Mouse (Mus musculus) stomach, postnatal 0 days (tissue): ENCODE results near the gene Cdh4. TPM values are rescaled to one million over a fixed set of nuclear protein-coding genes. Genes with fewer than 3 reads are reported as not detected.
A peak's percentile ranks its signal among the peaks of the same experiment; 100 is the strongest.

Source experiments
- ATAC-seq: fragments of 200-750 bp; cut with Nextera tagmentation; 2 replicates; pipeline ENCODE4 v1.8.0; 2017; ENCODE audit not compliant: low FRiP score, low TSS enrichment
- DNase-seq: peaks from one replicate; pipeline ENCODE4 v3.0.0-alpha.2; 2016; ENCODE audit warnings: low spot score
- H3K27ac ChIP-seq: fragments of 300-500 bp; sonication (generic); replicated peaks from 2 replicates; pipeline ENCODE4 v1.5.1; 2014; ENCODE audit warnings: mild to moderate bottlenecking, control low read depth
- H3K27me3 ChIP-seq: fragments of 300-500 bp; sonication (generic); 2 replicates; pipeline ENCODE4 v1.6.1; 2014; ENCODE audit warnings: low read length; ENCODE audit not compliant: control insufficient read depth, insufficient read depth
- H3K36me3 ChIP-seq: fragments of 300-500 bp; sonication (generic); 2 replicates; pipeline ENCODE4 v1.6.1; 2014; ENCODE audit warnings: low read length, mixed read lengths; ENCODE audit not compliant: control insufficient read depth, insufficient read depth
- H3K4me1 ChIP-seq: fragments of 300-500 bp; sonication (generic); replicated peaks from 2 replicates; pipeline ENCODE4 v1.6.1; 2014; ENCODE audit warnings: antibody characterized with exemption; ENCODE audit not compliant: control insufficient read depth, insufficient read depth
- H3K4me2 ChIP-seq: fragments of 300-500 bp; sonication (generic); replicated peaks from 2 replicates; pipeline ENCODE4 v1.6.1; 2014; ENCODE audit warnings: low read depth, mild to moderate bottlenecking, control low read depth, moderate library complexity
- H3K4me3 ChIP-seq: fragments of 300-500 bp; sonication (generic); 2 replicates; pipeline ENCODE4 v1.5.1; 2014; ENCODE audit warnings: low read depth, low read length, control low read depth
- H3K9ac ChIP-seq: fragments of 300-500 bp; sonication (generic); 2 replicates; pipeline ENCODE4 v1.6.1; 2014; ENCODE audit warnings: mild to moderate bottlenecking, low read length, control low read depth, mixed read lengths
- H3K9me3 ChIP-seq: fragments of 300-500 bp; sonication (generic); 2 replicates; pipeline ENCODE4 v1.6.1; 2016; ENCODE audit warnings: low read length; ENCODE audit not compliant: control insufficient read depth
- CTCF ChIP-seq: IDR thresholded peaks from 2 replicates; pipeline ENCODE4 v1.5.1; 2016; ENCODE audit warnings: antibody characterized with exemption, low read depth, mild to moderate bottlenecking, moderate library complexity
- EP300 ChIP-seq: optimal IDR thresholded peaks from 2 replicates; pipeline ENCODE3; 2016; ENCODE audit warnings: antibody characterized with exemption
- WGBS: fragments of 180-500 bp; shearing (Covaris S2); extraction: QIAGEN DNeasy Blood & Tissue Kit; methylation state at CpG from one replicate; pipeline ENCODE4 v1.1.7; 2014; 5-methylcytosine and 5-hydroxymethylcytosine counted together
- polyA plus RNA-seq: library from polyadenylated mRNA; unstranded; fragments of >200 nt; fragmentation: Nextera tagmentation; extraction: Ambion mirVana; gene quantifications from 2 replicates; pipeline ENCODE4 v1.2.1, GENCODE M21; 2015

Cdh4 gene
- polyA plus RNA-seq, 1 experiment from 2014 or later, result 3.1 TPM

- no peak overlapping the region for H3K27ac ChIP-seq
- DNase-seq (no peak), ATAC-seq (no peak)
- H3K4me3 ChIP-seq, result no peak overlapping the region
- H3K9ac ChIP-seq, result no peak overlapping the region
- no peak overlapping the region for H3K4me2 ChIP-seq
- H3K9me3 ChIP-seq, result no peaks in the 10 kb centered on the region
- 36% methylated on average over 16 of the region's 16 CpGs for WGBS
- no peaks in the 10 kb centered on the region for H3K36me3 ChIP-seq
- H3K27me3 ChIP-seq, result no peaks in the 10 kb centered on the region
- H3K4me1 ChIP-seq, result peaks cover 2% of the 10 kb centered on the region; the same call in 1 of the 2 replicates
- no peak for TF ChIP-seq EP300
- TF ChIP-seq CTCF, result peak; percentile 16; the same call in 1 of the 2 replicates
Observed at GRCm38 (mm10) chr2:179766664-179767526, 324.7 kb downstream of the Cdh4 start.

GRCm38 (mm10) chr2:179767527-179767849, 325.3 kb downstream of the Cdh4 start:
- Histone ChIP-seq H3K9me3 (no peaks in the 10 kb centered on the region), H3K4me3 (no peak overlapping the region), H3K4me1 (peaks cover 2% of the 10 kb centered on the region; the same call in 1 of the 2 replicates), H3K27ac (no peak overlapping the region), H3K9ac (no peak overlapping the region), H3K27me3 (no peaks in the 10 kb centered on the region), H3K36me3 (no peaks in the 10 kb centered on the region), H3K4me2 (no peak overlapping the region)
- 29% methylated on average over 9 of the region's 9 CpGs for WGBS
- ATAC-seq (no peak), DNase-seq (no peak)
- TF ChIP-seq CTCF, result no peak
- TF ChIP-seq EP300, result no peak

GRCm38 (mm10) chr2:179769137-179769536, 326.9 kb downstream of the Cdh4 start:
- ATAC-seq (peak; percentile 72; the same call in 1 of the 2 replicates), DNase-seq (peak; percentile 64)
- H3K27ac ChIP-seq, result no peak overlapping the region
- TF ChIP-seq EP300 (no peak), CTCF (no peak)
- no peaks in the 10 kb centered on the region for H3K36me3 ChIP-seq
- H3K9me3 ChIP-seq, result no peaks in the 10 kb centered on the region
- peaks cover 2% of the 10 kb centered on the region; the same call in 1 of the 2 replicates for H3K4me1 ChIP-seq
- no peaks in the 10 kb centered on the region for H3K27me3 ChIP-seq
- no peak overlapping the region for H3K9ac ChIP-seq
- H3K4me3 ChIP-seq, result no peak overlapping the region
- H3K4me2 ChIP-seq, result no peak overlapping the region
- WGBS, result 26% methylated on average over 5 of the region's 5 CpGs

GRCm38 (mm10) chr2:179769943-179770342, 327.7 kb downstream of the Cdh4 start:
- WGBS, result 52% methylated on average over 8 of the region's 8 CpGs
- no peak overlapping the region for H3K4me2 ChIP-seq
- H3K9ac ChIP-seq, result no peak overlapping the region
- ATAC-seq, result no peak
- DNase-seq, result no peak
- H3K4me3 ChIP-seq, result no peak overlapping the region
- H3K27ac ChIP-seq, result no peak overlapping the region
- H3K9me3 ChIP-seq, result no peaks in the 10 kb centered on the region
- no peaks in the 10 kb centered on the region for H3K27me3 ChIP-seq
- TF ChIP-seq CTCF (no peak), EP300 (no peak)
- peaks cover 2% of the 10 kb centered on the region; the same call in 1 of the 2 replicates for H3K4me1 ChIP-seq
- H3K36me3 ChIP-seq, result no peaks in the 10 kb centered on the region

GRCm38 (mm10) chr2:179774440-179775110, 332.3 kb downstream of the Cdh4 start:
- Histone ChIP-seq H3K27me3 (no peaks in the 10 kb centered on the region), H3K4me1 (peaks cover 2% of the 10 kb centered on the region; the same call in 1 of the 2 replicates), H3K4me3 (no peak overlapping the region), H3K9me3 (no peaks in the 10 kb centered on the region), H3K4me2 (no peak overlapping the region), H3K9ac (no peak overlapping the region), H3K27ac (no peak overlapping the region), H3K36me3 (no peaks in the 10 kb centered on the region)
- DNase-seq (peak; percentile 60), ATAC-seq (peak; percentile 39; the same call in 1 of the 2 replicates)
- WGBS, result 24% methylated on average over 13 of the region's 13 CpGs
- TF ChIP-seq CTCF (no peak), EP300 (no peak)
